Mouse (Mus musculus): ENCODE measurements around the gene 2610507B11Rik.

GRCm38 (mm10) chr11:78213086-78213817, 48.3 kb upstream of the 2610507B11Rik start:
- TF ChIP-seq POLR2A (IDR thresholded peaks at IDR 0.05; ENCODE audit: extremely low read depth, insufficient read depth, low read length) = no peak
- TF ChIP-seq CTCF (IDR thresholded peaks at IDR 0.05; ENCODE audit: extremely low read depth, insufficient read depth, low read length) = no peak
